Mouse (Mus musculus): ENCODE data around the gene Tmem86b.

Tmem86b gene

DNA sequence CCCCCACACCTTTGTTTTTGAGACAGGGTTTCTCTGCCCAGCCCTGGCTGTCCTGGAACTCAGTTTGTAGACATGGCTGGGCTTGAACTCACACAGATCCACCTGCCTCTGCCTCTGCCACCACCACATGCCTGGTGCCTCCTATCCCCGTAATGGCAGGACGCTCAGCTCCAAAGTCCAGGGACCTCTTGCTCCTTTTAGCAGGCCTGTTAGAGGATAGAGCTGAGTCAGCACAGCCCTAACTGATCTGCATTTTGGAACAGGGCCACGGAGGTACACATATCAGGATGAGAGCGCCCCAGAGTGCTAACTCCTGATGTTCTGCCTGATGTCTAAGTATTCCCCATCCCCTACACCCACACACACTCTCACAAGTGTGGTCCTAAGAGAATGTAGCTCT lies at the start of gene Tmem86b:
Tmem86b (minus strand) TSS at position 392 of the 400 bp plus-strand sequence.
- TF ChIP-seq GATA4 (IDR thresholded peaks at IDR 0.05; ENCODE audit: insufficient replicate concordance, low read length) = peak; percentile 19; the same call in 1 of the 2 replicates

DNA sequence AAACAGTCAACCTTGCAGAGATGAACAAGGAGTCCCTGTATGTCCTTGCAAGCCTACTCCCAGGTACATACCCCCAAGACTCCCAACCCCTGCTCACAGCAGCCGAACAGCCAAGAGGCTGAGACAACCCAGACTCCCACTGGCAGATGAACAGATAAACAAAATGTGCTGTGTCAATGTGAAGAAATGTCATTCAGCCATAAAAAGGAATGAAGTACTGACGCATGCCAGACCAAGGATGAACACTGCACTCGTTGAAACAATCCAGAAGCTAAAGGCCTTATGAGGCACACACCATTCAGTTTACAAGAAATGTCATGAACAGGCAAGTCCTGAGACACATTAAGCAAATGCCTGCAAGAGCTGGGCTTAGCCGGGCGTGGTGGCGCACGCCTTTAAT lies 44.0 kb upstream of the Tmem86b start:
- no peak for TF ChIP-seq GATA4 (IDR thresholded peaks at IDR 0.05; ENCODE audit: insufficient replicate concordance, low read length)

DNA sequence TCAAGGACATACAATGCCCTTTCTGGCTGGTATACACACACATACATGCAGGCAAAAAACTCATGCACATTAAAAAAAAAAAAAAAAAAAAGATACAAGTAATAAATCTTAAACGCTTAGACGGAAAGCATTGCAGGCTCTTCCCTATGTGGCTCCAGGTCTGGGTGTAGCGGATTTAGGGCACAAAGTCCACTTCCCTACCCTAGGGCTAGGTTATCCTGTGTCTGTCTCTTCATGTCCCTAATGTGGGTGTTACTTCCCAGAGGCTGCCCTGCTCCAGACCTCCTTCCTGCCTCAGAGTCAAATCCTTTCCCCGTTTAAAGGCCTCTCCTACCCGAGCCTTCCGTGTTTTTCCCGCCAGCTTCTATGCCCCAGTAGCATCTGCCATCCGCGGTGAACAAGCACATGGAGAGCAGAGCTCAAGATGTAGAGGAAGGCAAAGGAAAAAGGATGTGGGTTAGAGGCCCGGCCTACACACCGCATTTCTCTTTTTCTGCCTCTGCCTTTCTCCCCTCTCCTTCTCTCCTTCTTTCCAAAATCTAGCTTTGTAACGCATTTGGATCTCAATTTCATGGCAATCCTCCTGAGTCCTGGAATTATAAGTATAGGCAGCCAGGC lies 43.0 kb upstream of the Tmem86b start:
- TF ChIP-seq GATA4 (IDR thresholded peaks at IDR 0.05; ENCODE audit: insufficient replicate concordance, low read length) = no peak

DNA sequence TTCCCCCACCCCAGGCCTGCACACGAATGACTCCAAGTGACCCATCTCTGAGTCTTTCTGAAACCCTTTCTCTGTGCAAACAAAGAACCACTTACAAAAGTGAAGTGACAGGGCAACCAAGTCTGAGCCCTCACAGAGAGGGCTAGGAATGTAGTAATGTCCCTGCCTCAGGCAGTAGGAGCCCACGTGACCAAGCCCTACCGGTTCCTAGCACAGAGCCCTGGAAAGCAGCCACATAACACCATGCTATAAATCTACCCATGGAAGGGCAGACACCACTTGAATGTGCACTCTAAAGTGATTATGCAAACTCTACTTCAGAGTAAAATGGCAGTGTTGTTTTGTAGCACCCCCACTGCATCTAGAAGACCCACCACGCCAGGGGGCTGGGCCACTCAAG lies 40.7 kb upstream of the Tmem86b start:
- no peak for TF ChIP-seq GATA4 (IDR thresholded peaks at IDR 0.05; ENCODE audit: insufficient replicate concordance, low read length)

DNA sequence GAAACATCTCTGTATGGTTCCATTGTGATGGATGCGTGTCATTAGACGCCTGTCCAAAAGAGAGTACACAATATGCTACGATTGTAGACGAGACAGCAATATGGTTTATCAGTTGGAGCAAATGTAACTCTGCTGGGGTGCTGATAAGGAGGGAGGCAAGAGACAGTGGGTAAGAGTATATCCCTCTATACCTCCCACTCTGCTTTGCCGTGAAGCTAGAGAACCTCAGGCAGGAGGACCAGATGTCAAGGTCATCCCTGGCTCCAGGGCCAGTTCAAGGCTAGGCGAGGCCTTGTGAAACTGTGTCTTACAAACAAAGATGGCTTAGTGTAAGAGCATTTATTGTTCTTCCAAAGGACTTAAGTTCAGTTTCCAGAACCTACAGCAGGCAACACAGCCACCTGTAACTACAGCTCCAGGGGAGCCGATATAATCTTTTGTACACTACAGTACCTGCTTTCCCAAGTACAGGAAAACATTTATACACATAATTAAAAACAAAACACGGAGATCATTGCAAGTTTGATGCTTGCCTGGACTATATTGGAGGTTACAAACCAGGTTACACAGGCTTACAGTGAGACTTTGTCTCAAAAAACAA lies 39.5 kb upstream of the Tmem86b start:
- no peak for TF ChIP-seq GATA4 (IDR thresholded peaks at IDR 0.05; ENCODE audit: insufficient replicate concordance, low read length)

DNA sequence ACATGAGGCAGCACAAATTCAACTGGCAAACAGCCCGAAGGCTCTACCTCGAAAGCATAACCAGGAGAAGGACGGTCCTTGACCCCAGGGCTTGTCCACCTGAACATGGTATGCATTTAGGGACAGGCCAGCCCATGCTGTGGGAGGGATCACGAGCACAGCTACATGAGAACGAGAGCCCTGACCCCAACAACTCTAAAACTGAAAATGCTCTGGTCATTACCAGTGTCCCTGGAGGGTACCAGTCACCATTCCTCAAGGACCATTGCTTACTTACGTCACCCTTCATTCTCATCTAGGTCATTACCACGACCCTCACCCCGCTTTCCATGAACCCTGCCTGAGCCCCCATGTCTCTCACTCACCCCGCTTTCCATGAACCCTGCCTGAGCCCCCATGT lies 37.9 kb upstream of the Tmem86b start:
- no peak for TF ChIP-seq GATA4 (IDR thresholded peaks at IDR 0.05; ENCODE audit: insufficient replicate concordance, low read length)

DNA sequence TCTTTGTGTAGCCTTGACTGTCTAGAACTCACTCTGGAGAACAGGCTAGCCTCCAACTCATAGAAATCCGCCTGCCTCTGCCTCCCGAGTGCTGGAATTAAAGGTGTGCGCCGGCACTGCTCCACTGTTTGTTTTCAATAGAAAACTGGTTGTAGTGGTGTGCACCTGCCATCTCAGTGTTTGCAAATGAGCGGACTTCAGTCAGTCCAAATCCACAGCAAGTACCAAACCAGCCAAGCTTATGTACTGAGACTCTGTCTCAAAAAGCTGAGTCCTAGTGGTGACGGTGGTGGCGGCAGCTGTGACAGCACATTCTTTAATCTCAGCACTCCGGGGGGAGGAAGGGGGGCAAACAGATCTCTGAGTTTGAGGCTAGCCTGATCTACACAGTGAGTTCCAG lies 37.3 kb upstream of the Tmem86b start:
- TF ChIP-seq GATA4 (IDR thresholded peaks at IDR 0.05; ENCODE audit: insufficient replicate concordance, low read length) = no peak

DNA sequence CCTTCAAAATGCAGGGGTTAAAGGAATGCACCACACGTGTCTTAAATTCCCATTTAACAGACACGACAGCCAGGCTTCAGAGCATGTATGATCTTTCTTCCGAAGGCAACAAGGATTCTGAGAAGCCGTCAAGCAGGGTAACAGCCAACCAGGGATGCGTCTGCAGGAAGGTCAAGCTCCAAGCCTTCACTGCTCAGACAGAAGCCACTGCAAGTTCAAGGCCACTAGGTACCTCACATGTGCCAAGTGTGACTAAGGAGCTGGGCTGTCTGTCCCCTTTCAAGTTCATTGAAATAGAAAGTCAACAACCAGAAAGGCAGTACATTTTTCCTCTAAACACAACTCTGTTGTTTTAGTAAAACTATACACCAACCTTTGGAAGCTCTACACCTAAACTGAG lies 35.6 kb upstream of the Tmem86b start:
- no peak for TF ChIP-seq GATA4 (IDR thresholded peaks at IDR 0.05; ENCODE audit: insufficient replicate concordance, low read length)

DNA sequence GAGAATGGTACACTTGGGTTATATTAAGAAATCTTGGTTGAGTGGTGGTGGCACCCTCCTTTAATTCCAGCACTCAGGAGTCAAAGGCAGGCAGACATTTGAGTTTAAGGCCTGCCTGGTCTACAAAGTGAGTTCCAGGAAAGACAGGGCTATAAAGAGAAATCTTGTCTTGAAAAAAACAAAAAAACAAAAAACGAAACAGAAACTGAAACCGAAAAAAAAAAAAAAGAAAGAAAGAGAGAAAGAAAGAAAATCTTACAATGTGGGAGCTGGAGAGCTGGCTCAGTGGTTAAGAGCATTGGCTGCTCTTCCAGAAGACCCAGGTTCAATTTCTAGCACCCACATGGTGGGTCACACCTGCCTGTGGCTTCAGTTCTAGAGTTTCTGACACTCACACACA lies 32.5 kb upstream of the Tmem86b start:
- no peak for TF ChIP-seq GATA4 (IDR thresholded peaks at IDR 0.05; ENCODE audit: insufficient replicate concordance, low read length)

DNA sequence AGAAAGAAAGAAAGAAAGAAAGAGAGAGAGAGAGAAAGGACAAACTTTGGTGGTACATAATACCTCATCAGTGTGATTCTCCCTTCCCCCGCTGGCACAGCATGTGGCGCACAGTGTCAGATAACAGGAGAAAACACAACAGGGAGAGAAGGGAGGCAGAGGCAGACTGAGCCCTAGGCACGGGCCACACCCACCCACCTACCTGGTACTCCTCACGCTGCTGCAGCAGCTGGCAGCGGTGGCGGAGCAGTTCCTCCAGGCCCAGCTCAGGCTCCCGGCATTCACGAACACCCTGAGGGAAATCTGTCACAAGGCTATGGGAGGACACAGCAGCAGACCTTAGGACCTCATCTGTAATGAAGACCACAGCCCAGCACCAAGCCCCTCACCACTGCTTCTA lies 32.0 kb upstream of the Tmem86b start:
- no peak for TF ChIP-seq GATA4 (IDR thresholded peaks at IDR 0.05; ENCODE audit: insufficient replicate concordance, low read length)

DNA sequence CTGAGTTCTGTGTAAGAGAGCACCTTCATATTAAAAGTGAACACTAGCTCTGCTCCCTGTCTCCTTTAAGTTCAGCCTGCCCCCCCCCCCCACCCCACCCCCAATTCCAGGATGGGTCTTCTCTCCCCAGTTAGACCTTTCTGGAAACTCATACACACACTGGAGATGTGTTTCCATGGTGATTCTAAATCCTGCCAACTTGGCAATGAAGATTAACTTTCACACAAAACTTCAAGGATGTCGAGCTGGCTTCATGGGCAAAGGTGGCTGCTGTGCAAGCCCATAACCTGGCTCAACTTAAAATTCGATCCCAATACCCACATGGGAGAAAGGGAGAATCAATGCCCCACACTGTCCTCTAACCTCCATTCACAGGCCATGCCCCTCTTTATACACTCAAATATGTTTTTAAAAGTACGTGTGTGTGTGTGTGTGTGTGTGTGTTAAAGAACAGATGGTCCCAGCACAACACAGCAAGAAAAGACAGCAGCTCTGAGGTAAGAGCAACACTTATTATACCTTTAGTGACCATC lies 28.8 kb upstream of the Tmem86b start:
- TF ChIP-seq GATA4 (IDR thresholded peaks at IDR 0.05; ENCODE audit: insufficient replicate concordance, low read length) = no peak

DNA sequence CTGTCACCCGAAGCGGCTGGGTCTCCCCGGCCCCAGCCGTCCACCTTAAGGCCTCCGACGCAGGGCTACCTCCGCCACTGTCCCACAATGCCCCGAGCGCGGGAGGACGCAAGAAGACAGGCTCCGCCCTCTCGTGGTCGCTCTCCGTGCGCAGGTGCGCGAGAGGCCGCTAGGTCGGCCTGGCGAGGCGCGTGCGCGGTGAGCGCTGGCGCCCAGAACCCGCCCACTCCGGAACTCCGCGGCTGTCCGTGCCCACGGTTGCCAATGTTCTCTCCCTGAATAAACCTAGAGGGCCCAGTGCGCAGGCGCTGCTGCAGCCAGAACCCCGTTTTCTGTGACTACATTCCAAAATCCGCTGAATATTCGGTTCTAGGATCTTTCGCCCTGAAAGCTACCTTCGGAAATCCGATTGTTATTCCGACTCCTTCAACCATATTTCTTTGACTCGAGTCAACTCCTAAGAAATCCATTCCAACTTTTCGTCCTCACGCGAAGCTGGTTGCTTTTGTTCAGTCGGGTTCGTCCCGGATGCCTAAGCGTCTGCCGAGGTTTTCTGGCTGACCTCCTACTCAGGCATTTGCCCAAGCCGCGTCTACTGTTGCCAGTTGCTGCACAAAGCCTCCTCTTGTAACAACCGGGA lies 27.8 kb upstream of the Tmem86b start, which contains the start of gene Ppp6r1:
Ppp6r1 (minus strand) TSS at position 108 of the 640 bp plus-strand sequence.
- peak; percentile 11; the same call in 1 of the 2 replicates for TF ChIP-seq GATA4 (IDR thresholded peaks at IDR 0.05; ENCODE audit: insufficient replicate concordance, low read length)

DNA sequence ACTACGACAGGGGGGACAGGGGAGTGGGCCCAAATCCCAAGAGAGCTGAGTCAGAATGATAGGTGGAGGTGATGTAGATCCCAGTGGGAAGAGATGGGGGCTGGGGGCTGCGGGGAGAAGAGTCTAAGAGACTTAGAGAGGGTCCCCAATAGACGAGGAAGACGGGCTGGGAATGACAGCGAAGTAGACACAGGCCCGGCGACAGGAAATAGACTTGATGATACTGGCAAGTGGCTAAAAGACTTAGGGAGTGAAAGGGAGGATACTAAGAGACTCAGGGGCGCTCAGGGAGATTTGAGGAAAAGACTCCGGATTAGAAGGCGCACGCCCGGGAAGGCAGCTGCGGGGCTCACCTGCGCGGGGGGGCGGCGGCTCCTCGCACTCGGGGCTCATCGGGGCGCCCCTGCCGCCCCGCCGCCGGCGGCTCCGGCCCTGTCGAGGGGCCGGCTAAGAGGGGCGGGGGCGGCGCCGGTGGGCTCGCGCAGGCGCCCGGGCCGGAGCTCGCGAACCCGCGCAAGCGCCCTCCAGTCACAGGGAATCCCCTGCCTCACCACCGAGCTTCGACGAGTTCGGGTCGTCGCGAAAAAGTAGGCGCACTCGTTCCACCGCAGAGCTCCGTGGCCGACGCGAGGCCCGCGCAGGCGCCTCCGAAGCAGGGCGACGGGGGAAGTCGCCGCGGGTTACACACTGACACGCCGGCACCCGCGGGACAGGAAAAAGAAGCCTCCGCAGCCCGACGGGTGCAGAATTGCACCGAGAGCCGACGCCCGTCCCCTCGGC lies 27.1 kb upstream of the Tmem86b start:
- no peak for TF ChIP-seq GATA4 (IDR thresholded peaks at IDR 0.05; ENCODE audit: insufficient replicate concordance, low read length)

DNA sequence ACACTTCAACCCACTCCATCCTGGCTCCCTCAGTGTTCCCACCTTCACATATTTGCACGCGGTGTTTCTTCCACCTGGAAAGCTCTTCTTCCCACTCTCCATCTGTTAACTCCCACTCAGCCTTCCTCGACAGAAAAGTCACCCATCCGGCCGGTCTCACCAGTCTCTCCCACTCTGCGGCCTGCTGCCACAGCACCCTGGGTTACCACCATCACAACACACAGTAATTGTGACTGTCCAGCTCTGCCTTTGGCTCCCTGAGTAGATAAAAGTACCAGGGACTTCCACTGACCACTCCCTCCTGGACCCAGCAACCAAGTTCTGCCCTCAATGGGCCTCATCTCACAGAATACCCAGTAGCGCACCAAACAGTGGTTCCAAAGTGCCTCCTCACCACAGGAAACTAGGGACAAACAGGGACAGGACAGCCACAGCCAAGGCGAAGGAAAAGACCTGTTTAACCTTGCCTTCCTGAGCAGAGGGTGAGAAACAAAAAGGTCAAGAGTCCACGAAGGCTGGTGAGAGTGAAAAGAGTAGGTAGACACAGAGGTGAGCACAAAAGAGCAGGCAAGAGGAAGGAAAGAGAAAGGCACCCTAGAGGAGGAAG lies 26.4 kb upstream of the Tmem86b start:
- no peak for TF ChIP-seq GATA4 (IDR thresholded peaks at IDR 0.05; ENCODE audit: insufficient replicate concordance, low read length)

DNA sequence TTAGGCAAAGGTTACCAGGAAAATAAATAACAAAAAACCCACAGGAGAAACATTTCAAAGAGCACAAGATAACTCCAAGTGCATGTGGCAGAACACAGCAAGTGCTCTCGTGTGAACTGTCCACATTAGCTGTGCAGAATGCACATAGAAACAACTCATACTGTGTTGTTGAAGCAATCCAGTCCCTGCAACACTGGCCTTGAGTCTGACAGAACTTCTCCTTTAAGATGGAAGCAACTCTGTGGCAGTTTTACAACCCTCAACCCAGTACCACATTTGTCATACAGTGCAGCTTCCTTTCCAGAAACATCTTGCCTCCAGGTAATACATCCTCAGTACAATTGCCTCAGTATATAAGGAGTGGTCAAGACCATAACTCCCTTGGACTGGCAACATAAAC lies 25.6 kb upstream of the Tmem86b start:
- no peak for TF ChIP-seq GATA4 (IDR thresholded peaks at IDR 0.05; ENCODE audit: insufficient replicate concordance, low read length)
